Mouse (Mus musculus) spleen, postnatal 0 days (tissue): Measurements from ENCODE around the gene Ctr9. TPM values are rescaled to one million over a fixed set of nuclear protein-coding genes. Genes with fewer than 3 reads are reported as not detected.

Source experiments
- polyA plus RNA-seq: library from polyadenylated mRNA; unstranded; fragments of >200 nt; fragmentation: Nextera tagmentation; extraction: Ambion mirVana; gene quantifications from 2 replicates; pipeline ENCODE4 v1.2.1, GENCODE M21; 2015

Gene Ctr9
- 26.4 and 29.0 TPM in 2 replicates for polyA plus RNA-seq

GRCm38 (mm10) chr7:111028281-111029045 is at the start of gene Ctr9:
Ctr9 (plus strand) TSS chr7:111028951.

GRCm38 (mm10) chr7:110982053-110982705 is 46.6 kb upstream of the Ctr9 start, which contains the start of gene Mrvi1:
Mrvi1 (minus strand) TSS chr7:110982461.

GRCm38 (mm10) chr7:111082822-111083732 is 54.3 kb downstream of the Ctr9 start, which contains the start of gene Eif4g2:
Eif4g2 (minus strand) TSS chr7:111083030.

Other genes starting within 250 kb of the Ctr9 start
- gene Rnf141, start 184.5 kb upstream of the Ctr9 start, polyA plus RNA-seq, result 25.9 and 27.7 TPM in 2 replicates
- gene Lyve1, start 165.7 kb upstream of the Ctr9 start, polyA plus RNA-seq, result 3.2 and 3.8 TPM in 2 replicates
- 4.5 and 5.3 TPM in 2 replicates for gene Mrvi1, start 46.5 kb upstream of the Ctr9 start, polyA plus RNA-seq
- gene Eif4g2, start 54.1 kb downstream of the Ctr9 start, polyA plus RNA-seq, result 322 and 348 TPM in 2 replicates